Mouse (Mus musculus) 3T3-L1 (cell line): ENCODE measurements around the gene Mfap5.
"Not testable (repeated sequence)": the region's sequence is repeated elsewhere in the genome, so short reads cannot be mapped to it uniquely, and the experiment has no call there.

Experiments
- DNase-seq: peaks from one replicate; pipeline ENCODE4 v3.0.0-alpha.2; 2015; ENCODE audit warnings: low read depth, low spot score

Gene Mfap5

GRCm38 (mm10) chr6:122560427-122560826 is 54.8 kb downstream of the Mfap5 start:
- peak; percentile 92 for DNase-seq

GRCm38 (mm10) chr6:122561005-122561404 is 55.4 kb downstream of the Mfap5 start:
- DNase-seq: no peak

- DNase-seq: peak; percentile 86
These were observed 56.8 kb downstream of the Mfap5 start for GRCm38 (mm10) chr6:122562463-122562862.

GRCm38 (mm10) chr6:122565070-122565784 is 59.6 kb downstream of the Mfap5 start:
- peak; percentile 48 for DNase-seq

- no peak for DNase-seq
These were observed 63.5 kb downstream of the Mfap5 start for GRCm38 (mm10) chr6:122569113-122569512.

- no peak for DNase-seq
These were observed 64.1 kb downstream of the Mfap5 start for GRCm38 (mm10) chr6:122569762-122570161.

GRCm38 (mm10) chr6:122570695-122571616 is 65.3 kb downstream of the Mfap5 start:
- peak; percentile 51 for DNase-seq

GRCm38 (mm10) chr6:122571617-122571959 is 65.9 kb downstream of the Mfap5 start:
- no peak for DNase-seq

- DNase-seq: not testable (repeated sequence)
These were observed 69.4 kb downstream of the Mfap5 start for GRCm38 (mm10) chr6:122575037-122575436.

- DNase-seq: no peak
These were observed 71.4 kb downstream of the Mfap5 start for GRCm38 (mm10) chr6:122577030-122577429.
